Mouse (Mus musculus) CH12.LX (cell line): ENCODE data around the gene Sf3b6. TPM values are rescaled to one million over a fixed set of nuclear protein-coding genes. Genes with fewer than 3 reads are reported as not detected.

Source experiments
- DNase-seq: peaks from one replicate; pipeline ENCODE4 v3.0.0-alpha.2; 2013; ENCODE audit errors: extremely low read depth
- H3K27ac ChIP-seq: 2 replicates; pipeline ENCODE4 v1.5.1; 2012; ENCODE audit warnings: low read depth, mild to moderate bottlenecking, control low read depth, moderate library complexity; ENCODE audit not compliant: insufficient read depth
- H3K27me3 ChIP-seq: replicated peaks from 2 replicates; pipeline ENCODE3; 2012; ENCODE audit warnings: inconsistent platforms
- H3K36me3 ChIP-seq, 2 experiments: replicated peaks in 1 of 2; 2 replicates each; pipeline versions ENCODE3 to v1.6.1; 2012; ENCODE audit warnings: inconsistent platforms in 1 of 2, low read length in 1 of 2, mild to moderate bottlenecking in 1 of 2, mixed read lengths in 1 of 2, moderate library complexity in 1 of 2; ENCODE audit not compliant: control insufficient read depth in 1 of 2, insufficient read depth in 1 of 2
- H3K4me1 ChIP-seq, 2 experiments: 2 replicates each; pipeline ENCODE4 v1.6.1; 2012; ENCODE audit warnings: inconsistent platforms in 1 of 2, moderate library complexity in 1 of 2; ENCODE audit not compliant: insufficient read depth in 2 of 2, control insufficient read depth in 1 of 2
- H3K4me2 ChIP-seq: 2 replicates; pipeline ENCODE4 v1.6.1; 2012; ENCODE audit warnings: low read depth, mild to moderate bottlenecking, control low read depth; ENCODE audit not compliant: poor library complexity, insufficient read depth, severe bottlenecking
- H3K4me3 ChIP-seq, 3 experiments: fragments of 150-350 bp in 1 of 3; sonication (generic) in 1 of 3; replicated peaks in 1 of 3; 2 replicates each; pipeline versions ENCODE3 to v1.5.1; 2011 to 2012; ENCODE audit warnings: low read depth in 2 of 3, low read length in 2 of 3, mild to moderate bottlenecking in 2 of 3, moderate library complexity in 2 of 3, control low read depth in 1 of 3, improper control_type of control experiment in 1 of 3, inconsistent platforms in 1 of 3, mixed read lengths in 1 of 3; ENCODE audit not compliant: poor library complexity in 1 of 3
- H3K79me2 ChIP-seq: replicated peaks from 2 replicates; pipeline ENCODE4 v1.6.1; 2012; ENCODE audit warnings: mild to moderate bottlenecking, moderate library complexity; ENCODE audit not compliant: control insufficient read depth, poor library complexity, insufficient read depth, severe bottlenecking; ENCODE audit errors: extremely low read depth
- H3K9ac ChIP-seq: 2 replicates; pipeline ENCODE4 v1.6.1; 2012; ENCODE audit warnings: low read depth, mild to moderate bottlenecking, control low read depth, moderate library complexity; ENCODE audit not compliant: insufficient read depth
- H3K9me3 ChIP-seq: replicated peaks from 2 replicates; pipeline ENCODE3; 2012; ENCODE audit warnings: low read length, inconsistent platforms, mixed read lengths
- BHLHE40 ChIP-seq: IDR thresholded peaks from 2 replicates; pipeline ENCODE4 v1.6.1; 2011; ENCODE audit warnings: mild to moderate bottlenecking, low read depth, low read length, improper control_type of control experiment
- CTCF ChIP-seq, 2 experiments: IDR thresholded peaks in 1 of 2; conservative IDR thresholded peaks in 1 of 2; 2 replicates each; pipeline ENCODE4 v1.5.1; 2011 to 2012; ENCODE audit warnings: low read depth in 2 of 2, low read length in 2 of 2, improper control_type of control experiment in 1 of 2, inconsistent platforms in 1 of 2, mild to moderate bottlenecking in 1 of 2, moderate library complexity in 1 of 2
- ELF1 ChIP-seq: IDR thresholded peaks from 2 replicates; pipeline ENCODE4 v1.6.1; 2014; ENCODE audit warnings: low read depth, mild to moderate bottlenecking, inconsistent platforms, low read length, improper control_type of control experiment
- HCFC1 ChIP-seq: IDR thresholded peaks from 2 replicates; pipeline ENCODE4 v1.6.1; 2012; ENCODE audit warnings: low read depth, mild to moderate bottlenecking, inconsistent platforms, low read length, improper control_type of control experiment
- JUN ChIP-seq: IDR thresholded peaks from 2 replicates; pipeline ENCODE4 v1.6.1; 2011; ENCODE audit warnings: low read depth, mild to moderate bottlenecking, low read length, improper control_type of control experiment, moderate library complexity; ENCODE audit not compliant: insufficient read depth
- NELFE ChIP-seq: IDR thresholded peaks from 2 replicates; pipeline ENCODE4 v1.6.1; 2011; ENCODE audit warnings: low read depth, low read length, improper control_type of control experiment
- POLR2A ChIP-seq: IDR thresholded peaks from 2 replicates; pipeline ENCODE4 v1.6.1; 2011; ENCODE audit warnings: low read depth, mild to moderate bottlenecking, improper control_type of control experiment, low read length
- POLR2AphosphoS2 ChIP-seq: IDR thresholded peaks from 2 replicates; pipeline ENCODE4 v1.6.1; 2011; ENCODE audit warnings: low read depth, low read length, improper control_type of control experiment
- TCF12 ChIP-seq: IDR thresholded peaks from 2 replicates; pipeline ENCODE4 v1.6.1; 2014; ENCODE audit warnings: low read depth, mild to moderate bottlenecking, inconsistent platforms, low read length, improper control_type of control experiment
- USF2 ChIP-seq: conservative IDR thresholded peaks from 2 replicates; pipeline ENCODE4 v1.6.1; 2011; ENCODE audit warnings: low read depth, low read length, improper control_type of control experiment
- ZC3H11A ChIP-seq: IDR thresholded peaks from 2 replicates; pipeline ENCODE4 v1.6.1; 2012; ENCODE audit warnings: low read depth, mild to moderate bottlenecking, inconsistent platforms, low read length, improper control_type of control experiment
- ZKSCAN1 ChIP-seq: IDR thresholded peaks from 2 replicates; pipeline ENCODE4 v1.6.1; 2012; ENCODE audit warnings: low read depth, inconsistent platforms, low read length, improper control_type of control experiment, borderline replicate concordance
- dilution Hi-C: fragments of 300-500 bp; cut with MboI; formaldehyde crosslinking; loops from 2 replicates; pipeline ENCODE4 v1.14.3; 2020; ENCODE audit warnings: low sequenced_read_pairs; ENCODE audit not compliant: extremely low pct_unique_long_range_greater_than_20kb, extremely low pct_ligation_motif_present
- in situ Hi-C: fragments of 300-500 bp; cut with MboI; formaldehyde crosslinking; loops from 3 replicates; pipeline ENCODE4 v1.14.3; 2019; ENCODE audit warnings: low sequenced_read_pairs, low pct_ligation_motif_present, low pct_unique_long_range_greater_than_20kb, mixed read lengths
- polyA plus RNA-seq: library from polyadenylated mRNA; unstranded; fragments of >175 nt; gene quantifications from 2 replicates; pipeline ENCODE4 v1.2.1, GENCODE M21; 2012; ENCODE audit warnings: low read depth; ENCODE audit not compliant: insufficient read length
- total RNA-seq, 2 experiments: library from RNA; depleted of rRNA; stranded (reverse); fragments of 300-350 nt in 1 of 2; fragments of >200 nt in 1 of 2; gene quantifications; 2 replicates each; pipeline ENCODE4 v1.2.3; 2012 to 2014

The Sf3b6 gene
- total and polyA plus RNA-seq, 3 experiments, result 109 to 346 (median 151) TPM

GRCm38 (mm10) chr12:4840010-4840409 is 22.7 kb downstream of the Sf3b6 start:
- peaks cover 0 to 2% of the 10 kb centered on the region in 2 experiments for H3K36me3 ChIP-seq
- H3K9ac ChIP-seq, result no peak overlapping the region
- DNase-seq, result no peak
- in situ Hi-C loops, result loop anchor here (25.0 kb wide), 1 partner anchor 603 kb away; the partner anchor contains the start of genes Cenpo and Ptrhd1
- no peak overlapping the region for H3K4me3 ChIP-seq
- TF ChIP-seq USF2 (no peak), ZC3H11A (no peak), ZKSCAN1 (no peak)
- TF ChIP-seq, all 38 proteins: peak for 0
- Histone ChIP-seq H3K27ac (no peak overlapping the region), H3K79me2 (peaks cover 14% of the 10 kb centered on the region), H3K9me3 (no peaks in the 10 kb centered on the region), H3K27me3 (peaks cover 23% of the 10 kb centered on the region), H3K4me2 (no peak overlapping the region), H3K4me1 (peaks cover 0 to 5% of the 10 kb centered on the region in 2 experiments; a peak in 2 of 4 replicates)
- dilution Hi-C loops, result no loop called here

GRCm38 (mm10) chr12:4840741-4841140 is 23.4 kb downstream of the Sf3b6 start:
- H3K9me3 ChIP-seq, result no peaks in the 10 kb centered on the region
- peaks cover 0 to 5% of the 10 kb centered on the region in 2 experiments; a peak in 2 of 4 replicates for H3K4me1 ChIP-seq
- peak overlapping the region; percentile 74 for H3K4me2 ChIP-seq
- TF ChIP-seq CTCF (conservative IDR thresholded peaks at IDR 0.05 in 1 of 2, IDR thresholded peaks at IDR 0.05 in 1 of 2; ENCODE audit: low read depth in 2 of 2, low read length in 2 of 2) (no peak), NELFE (no peak), ZC3H11A (no peak)
- H3K9ac ChIP-seq, result peak overlapping the region; percentile 54; the same call in 1 of the 2 replicates
- H3K79me2 ChIP-seq, result peaks cover 20% of the 10 kb centered on the region
- peak overlapping the region in 2 of 3 experiments; percentile 40 to 76 for H3K4me3 ChIP-seq
- H3K27me3 ChIP-seq, result peaks cover 23% of the 10 kb centered on the region
- no peak overlapping the region for H3K27ac ChIP-seq
- in situ Hi-C loops, result loop anchor here (25.0 kb wide), 1 partner anchor 603 kb away; the partner anchor contains the start of genes Cenpo and Ptrhd1
- peaks cover 0 to 2% of the 10 kb centered on the region in 2 experiments for H3K36me3 ChIP-seq
- DNase-seq, result no peak
- dilution Hi-C loops, result no loop called here

DNA sequence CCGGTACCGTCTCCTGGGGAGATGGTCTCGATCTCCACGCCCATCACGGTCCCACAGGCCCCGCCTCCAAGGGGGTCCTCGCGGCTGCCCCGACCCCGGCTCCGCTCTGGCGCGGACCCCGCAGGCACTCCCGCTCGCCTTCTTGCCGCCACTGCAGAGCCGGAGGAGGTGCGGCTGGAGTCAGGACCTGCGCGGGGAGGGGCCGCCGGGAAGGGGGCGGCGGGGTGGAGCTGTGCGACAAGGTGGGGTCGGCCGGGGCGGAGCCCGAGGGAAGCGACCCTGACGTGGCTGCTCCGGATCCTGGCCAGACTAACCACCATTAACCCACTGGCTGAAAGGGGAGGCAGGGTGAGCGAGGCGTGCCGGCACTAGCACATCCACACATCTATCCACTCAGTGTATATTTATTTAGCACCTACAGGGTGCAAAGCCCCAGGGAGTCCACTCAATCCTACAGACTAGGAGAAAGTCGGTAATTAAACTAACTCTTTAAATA is 24.1 kb downstream of the Sf3b6 start, which contains the start of gene Fkbp1b:
Fkbp1b (minus strand) TSS at position 200 of the 496 bp plus-strand sequence.
- Histone ChIP-seq H3K36me3 (peaks cover 0 to 4% of the 10 kb centered on the region in 2 experiments), H3K27ac (no peak within 1 kb of the TSS), H3K9me3 (no peaks in the 10 kb centered on the region), H3K27me3 (peaks cover 23% of the 10 kb centered on the region), H3K4me2 (peak within 1 kb of the TSS; percentile 74), H3K79me2 (peaks cover 27% of the 10 kb centered on the region), H3K4me1 (peaks cover 0 to 5% of the 10 kb centered on the region in 2 experiments; a peak in 2 of 4 replicates), H3K9ac (peak within 1 kb of the TSS; percentile 54), H3K4me3 (peak within 1 kb of the TSS; percentile 26 to 76 (median 40))
- in situ Hi-C loops, result loop anchor here (25.0 kb wide), 1 partner anchor 604 kb away; the partner anchor contains the start of genes Cenpo and Ptrhd1
- dilution Hi-C loops, result no loop called here
- TF ChIP-seq HCFC1 (0 out of 2 replicates have a peak, but pooled peaks have one; percentile 14), POLR2AphosphoS2 (no peak), TCF12 (0 out of 2 replicates have a peak, but pooled peaks have one; percentile 17), ZC3H11A (no peak), ELF1 (no peak), JUN (no peak), BHLHE40 (no peak), POLR2A (peak; percentile 61)
- DNase-seq, result no peak
